Comparison of ENCODE assay signal across 8 mouse cellular contexts in genomic region chr10:86182183-86182805, GRCm38 (mm10).
DNase-seq lines count a peak whose midpoint lies in the region; ATAC-seq and TF ChIP-seq lines count a peak whose summit lies in the region.

No protein-coding gene starts in this region.

- no peak overlapping the region for H3K9ac ChIP-seq in heart, embryonic 11.5 days (ENCODE audit: low read depth, low read length)
- H3K9ac ChIP-seq in embryonic facial prominence, embryonic 15.5 days = no peak overlapping the region
- no peak overlapping the region for H3K9ac ChIP-seq in kidney, postnatal 0 days (ENCODE audit: low read depth, low read length)

- peak; percentile 79 for TF ChIP-seq CTCF in kidney, postnatal 0 days (IDR thresholded peaks at IDR 0.05; ENCODE audit: low read depth)

- no peaks in the 10 kb centered on the region for H3K4me1 ChIP-seq in heart, embryonic 11.5 days (ENCODE audit: control insufficient read depth, insufficient read depth, low read length)
- peaks cover 12% of the 10 kb centered on the region for H3K4me1 ChIP-seq in embryonic facial prominence, embryonic 15.5 days
- H3K4me1 ChIP-seq in kidney, postnatal 0 days (replicated peaks; ENCODE audit: insufficient read depth, low read length) = no peaks in the 10 kb centered on the region

- no peaks in the 10 kb centered on the region for H3K9me3 ChIP-seq in heart, embryonic 11.5 days (replicated peaks; ENCODE audit: control insufficient read depth, low read length)
- no peaks in the 10 kb centered on the region for H3K9me3 ChIP-seq in embryonic facial prominence, embryonic 15.5 days (replicated peaks)
- H3K9me3 ChIP-seq in kidney, postnatal 0 days (replicated peaks; ENCODE audit: low read length) = no peaks in the 10 kb centered on the region

- H3K27me3 ChIP-seq in heart, embryonic 11.5 days (ENCODE audit: control insufficient read depth, insufficient read depth, low read length) = no peaks in the 10 kb centered on the region
- no peaks in the 10 kb centered on the region for H3K27me3 ChIP-seq in embryonic facial prominence, embryonic 15.5 days
- H3K27me3 ChIP-seq in kidney, postnatal 0 days (ENCODE audit: insufficient read depth, low read length) = no peaks in the 10 kb centered on the region

- H3K4me3 ChIP-seq in heart, embryonic 11.5 days (ENCODE audit: low read depth, low read length) = no peak overlapping the region
- no peak overlapping the region for H3K4me3 ChIP-seq in embryonic facial prominence, embryonic 15.5 days (replicated peaks)
- no peak overlapping the region for H3K4me3 ChIP-seq in kidney, postnatal 0 days (replicated peaks; ENCODE audit: low read depth, low read length)

- no peak overlapping the region for H3K27ac ChIP-seq in heart, embryonic 11.5 days (ENCODE audit: low read depth, low read length)
- H3K27ac ChIP-seq in embryonic facial prominence, embryonic 15.5 days (replicated peaks) = 0 out of 2 replicates have a peak overlapping the region, but pooled peaks have one; percentile 23
- H3K27ac ChIP-seq in kidney, postnatal 0 days = no peak overlapping the region

- WGBS in heart, embryonic 11.5 days (ENCODE audit: insufficient replicate concordance) = 47% methylated on average over 3 of the region's 3 CpGs
- 30% methylated on average over 3 of the region's 3 CpGs for WGBS in embryonic facial prominence, embryonic 15.5 days
- WGBS in kidney, postnatal 0 days = 56% methylated on average over 3 of the region's 3 CpGs

- peak; percentile 96 for DNase-seq in heart, adult 11 months
- DNase-seq in CD4-positive helper T cell, adult 2 months (ENCODE audit: low read depth, low spot score) = peak; percentile 10
- peak; percentile 1 for DNase-seq in c-Kit-negative CD71-positive TER-119-positive erythroid progenitor cells, embryonic 14.5 days (ENCODE audit: low read depth, low spot score)
- peak; percentile 62 for DNase-seq in kidney, postnatal 0 days (ENCODE audit: low spot score)
- DNase-seq in lung, postnatal 25 days (ENCODE audit: low spot score) = peak; percentile 82
- DNase-seq in thymus, postnatal 25 days = peak; percentile 25

- H3K4me2 ChIP-seq in heart, embryonic 11.5 days = no peak overlapping the region
- H3K4me2 ChIP-seq in embryonic facial prominence, embryonic 15.5 days (replicated peaks) = no peak overlapping the region
- no peak overlapping the region for H3K4me2 ChIP-seq in kidney, postnatal 0 days (ENCODE audit: low read length)

- H3K36me3 ChIP-seq in heart, embryonic 11.5 days (ENCODE audit: control insufficient read depth, insufficient read depth, low read length) = no peaks in the 10 kb centered on the region
- H3K36me3 ChIP-seq in embryonic facial prominence, embryonic 15.5 days = no peaks in the 10 kb centered on the region
- H3K36me3 ChIP-seq in kidney, postnatal 0 days (ENCODE audit: insufficient read depth, low read length) = no peaks in the 10 kb centered on the region

- ATAC-seq in heart, embryonic 11.5 days (replicated peaks; ENCODE audit: insufficient number of reproducible peaks, low FRiP score, low TSS enrichment) = no peak
- ATAC-seq in embryonic facial prominence, embryonic 15.5 days (ENCODE audit: insufficient number of reproducible peaks, low FRiP score, low TSS enrichment, low read depth) = 0 out of 2 replicates have a peak, but pooled peaks have one; percentile 50
- no peak for ATAC-seq in kidney, postnatal 0 days (replicated peaks; ENCODE audit: low FRiP score, low read depth)

Comparison
In these comparisons a context has a peak if more than half of its experiments do, and no peak if none do; other contexts are left out.
1. DNase-seq: peak in every context shown above with its lines; median percentile 96 in heart, adult 11 months; 82 in lung, postnatal 25 days; 62 in kidney, postnatal 0 days; 25 in thymus, postnatal 25 days; 10 in CD4-positive helper T cell, adult 2 months; 1 in c-Kit-negative CD71-positive TER-119-positive erythroid progenitor cells, embryonic 14.5 days.